Mouse (Mus musculus): Measurements from ENCODE around the gene Vdr.

DNA sequence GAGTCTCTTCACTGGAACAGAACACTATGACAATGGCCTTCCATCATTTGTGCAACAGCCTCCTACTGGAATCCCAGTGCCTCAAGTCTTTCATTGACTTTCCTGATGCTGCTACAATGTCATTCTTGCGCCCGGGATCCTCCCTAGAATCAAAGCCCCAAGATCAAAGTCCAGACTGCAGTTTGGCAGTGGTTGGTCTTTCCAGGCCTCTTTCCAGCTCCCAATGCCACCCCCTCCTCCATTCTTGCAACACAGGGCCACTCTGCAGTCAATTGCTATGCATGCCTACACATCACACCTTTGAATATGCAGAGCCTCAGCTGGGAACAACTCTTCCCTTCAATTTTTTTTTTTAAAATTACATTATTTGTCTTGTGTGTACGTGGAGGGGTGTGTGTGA lies 50.1 kb downstream of the Vdr start:
- TF ChIP-seq CTCF (IDR thresholded peaks at IDR 0.05) (no peak), EP300 (IDR thresholded peaks at IDR 0.05) (no peak)

Data from lung, postnatal 0 days (tissue).